Mouse (Mus musculus) CH12.LX (cell line): Measurements from ENCODE around the gene Fads2. TPM values are rescaled to one million over a fixed set of nuclear protein-coding genes. Genes with fewer than 3 reads are reported as not detected.

ENCODE experiments used
- DNase-seq: peaks from one replicate; pipeline ENCODE4 v3.0.0-alpha.2; 2013; ENCODE audit errors: extremely low read depth
- H3K27ac ChIP-seq: 2 replicates; pipeline ENCODE4 v1.5.1; 2012; ENCODE audit warnings: low read depth, mild to moderate bottlenecking, control low read depth, moderate library complexity; ENCODE audit not compliant: insufficient read depth
- H3K27me3 ChIP-seq: replicated peaks from 2 replicates; pipeline ENCODE3; 2012; ENCODE audit warnings: inconsistent platforms
- H3K36me3 ChIP-seq, 2 experiments: replicated peaks in 1 of 2; 2 replicates each; pipeline versions ENCODE3 to v1.6.1; 2012; ENCODE audit warnings: inconsistent platforms in 1 of 2, low read length in 1 of 2, mild to moderate bottlenecking in 1 of 2, mixed read lengths in 1 of 2, moderate library complexity in 1 of 2; ENCODE audit not compliant: control insufficient read depth in 1 of 2, insufficient read depth in 1 of 2
- H3K4me1 ChIP-seq, 2 experiments: 2 replicates each; pipeline ENCODE4 v1.6.1; 2012; ENCODE audit warnings: inconsistent platforms in 1 of 2, moderate library complexity in 1 of 2; ENCODE audit not compliant: insufficient read depth in 2 of 2, control insufficient read depth in 1 of 2
- H3K4me2 ChIP-seq: 2 replicates; pipeline ENCODE4 v1.6.1; 2012; ENCODE audit warnings: low read depth, mild to moderate bottlenecking, control low read depth; ENCODE audit not compliant: poor library complexity, insufficient read depth, severe bottlenecking
- H3K4me3 ChIP-seq, 3 experiments: fragments of 150-350 bp in 1 of 3; sonication (generic) in 1 of 3; replicated peaks in 1 of 3; 2 replicates each; pipeline versions ENCODE3 to v1.5.1; 2011 to 2012; ENCODE audit warnings: low read depth in 2 of 3, low read length in 2 of 3, mild to moderate bottlenecking in 2 of 3, moderate library complexity in 2 of 3, control low read depth in 1 of 3, improper control_type of control experiment in 1 of 3, inconsistent platforms in 1 of 3, mixed read lengths in 1 of 3; ENCODE audit not compliant: poor library complexity in 1 of 3
- H3K79me2 ChIP-seq: replicated peaks from 2 replicates; pipeline ENCODE4 v1.6.1; 2012; ENCODE audit warnings: mild to moderate bottlenecking, moderate library complexity; ENCODE audit not compliant: control insufficient read depth, poor library complexity, insufficient read depth, severe bottlenecking; ENCODE audit errors: extremely low read depth
- H3K9ac ChIP-seq: 2 replicates; pipeline ENCODE4 v1.6.1; 2012; ENCODE audit warnings: low read depth, mild to moderate bottlenecking, control low read depth, moderate library complexity; ENCODE audit not compliant: insufficient read depth
- H3K9me3 ChIP-seq: replicated peaks from 2 replicates; pipeline ENCODE3; 2012; ENCODE audit warnings: low read length, inconsistent platforms, mixed read lengths
- BHLHE40 ChIP-seq: IDR thresholded peaks from 2 replicates; pipeline ENCODE4 v1.6.1; 2011; ENCODE audit warnings: mild to moderate bottlenecking, low read depth, low read length, improper control_type of control experiment
- CHD1 ChIP-seq: IDR thresholded peaks from 2 replicates; pipeline ENCODE4 v1.6.1; 2012; ENCODE audit warnings: low read depth, low read length, improper control_type of control experiment, inconsistent platforms
- E2F4 ChIP-seq: IDR thresholded peaks from 2 replicates; pipeline ENCODE4 v1.6.1; 2011; ENCODE audit warnings: low read depth, low read length, improper control_type of control experiment; ENCODE audit not compliant: insufficient replicate concordance
- EP300 ChIP-seq: IDR thresholded peaks from 2 replicates; pipeline ENCODE4 v1.6.1; 2011; ENCODE audit warnings: low read length, improper control_type of control experiment
- IRF4 ChIP-seq: IDR thresholded peaks from 2 replicates; pipeline ENCODE4 v1.6.1; 2014; ENCODE audit warnings: low read depth, mild to moderate bottlenecking, inconsistent platforms, low read length, improper control_type of control experiment
- MAFK ChIP-seq: IDR thresholded peaks from 2 replicates; pipeline ENCODE4 v1.6.1; 2011; ENCODE audit warnings: low read length, improper control_type of control experiment; ENCODE audit not compliant: insufficient replicate concordance
- MAZ ChIP-seq: IDR thresholded peaks from 2 replicates; pipeline ENCODE4 v1.6.1; 2012; ENCODE audit warnings: low read depth, mild to moderate bottlenecking, inconsistent platforms, low read length, improper control_type of control experiment, moderate library complexity
- MXI1 ChIP-seq: IDR thresholded peaks from 2 replicates; pipeline ENCODE4 v1.6.1; 2011; ENCODE audit warnings: mild to moderate bottlenecking, low read depth, low read length, improper control_type of control experiment
- MYC ChIP-seq: IDR thresholded peaks from 2 replicates; pipeline ENCODE4 v1.6.1; 2011; ENCODE audit warnings: low read depth, mild to moderate bottlenecking, improper control_type of control experiment, low read length
- NRF1 ChIP-seq: IDR thresholded peaks from 2 replicates; pipeline ENCODE4 v1.6.1; 2014; ENCODE audit warnings: low read depth, mild to moderate bottlenecking, inconsistent platforms, low read length, improper control_type of control experiment, moderate library complexity
- POLR2AphosphoS2 ChIP-seq: IDR thresholded peaks from 2 replicates; pipeline ENCODE4 v1.6.1; 2011; ENCODE audit warnings: low read depth, low read length, improper control_type of control experiment
- TCF12 ChIP-seq: IDR thresholded peaks from 2 replicates; pipeline ENCODE4 v1.6.1; 2014; ENCODE audit warnings: low read depth, mild to moderate bottlenecking, inconsistent platforms, low read length, improper control_type of control experiment
- UBTF ChIP-seq: IDR thresholded peaks from 2 replicates; pipeline ENCODE4 v1.6.1; 2012; ENCODE audit warnings: low read depth, mild to moderate bottlenecking, inconsistent platforms, low read length, improper control_type of control experiment, moderate library complexity
- USF1 ChIP-seq: IDR thresholded peaks from 2 replicates; pipeline ENCODE4 v1.6.1; 2014; ENCODE audit warnings: low read depth, mild to moderate bottlenecking, inconsistent platforms, low read length, improper control_type of control experiment
- ZKSCAN1 ChIP-seq: IDR thresholded peaks from 2 replicates; pipeline ENCODE4 v1.6.1; 2012; ENCODE audit warnings: low read depth, inconsistent platforms, low read length, improper control_type of control experiment, borderline replicate concordance
- ZNF384 ChIP-seq: IDR thresholded peaks from 2 replicates; pipeline ENCODE4 v1.6.1; 2012; ENCODE audit warnings: low read depth, low read length, improper control_type of control experiment, inconsistent platforms
- dilution Hi-C: fragments of 300-500 bp; cut with MboI; formaldehyde crosslinking; loops from 2 replicates; pipeline ENCODE4 v1.14.3; 2020; ENCODE audit warnings: low sequenced_read_pairs; ENCODE audit not compliant: extremely low pct_unique_long_range_greater_than_20kb, extremely low pct_ligation_motif_present
- in situ Hi-C: fragments of 300-500 bp; cut with MboI; formaldehyde crosslinking; loops from 3 replicates; pipeline ENCODE4 v1.14.3; 2019; ENCODE audit warnings: low sequenced_read_pairs, low pct_ligation_motif_present, low pct_unique_long_range_greater_than_20kb, mixed read lengths
- polyA plus RNA-seq: library from polyadenylated mRNA; unstranded; fragments of >175 nt; gene quantifications from 2 replicates; pipeline ENCODE4 v1.2.1, GENCODE M21; 2012; ENCODE audit warnings: low read depth; ENCODE audit not compliant: insufficient read length
- total RNA-seq, 2 experiments: library from RNA; depleted of rRNA; stranded (reverse); fragments of 300-350 nt in 1 of 2; fragments of >200 nt in 1 of 2; gene quantifications; 2 replicates each; pipeline ENCODE4 v1.2.3; 2012 to 2014

Fads2 gene
- total and polyA plus RNA-seq, 3 experiments: 1.7 to 8.1 (median 1.8) TPM

- in situ Hi-C loops: no loop called here
- DNase-seq: no peak
- no peak overlapping the region for H3K4me2 ChIP-seq
- peaks cover 2% of the 10 kb centered on the region for H3K27me3 ChIP-seq
- dilution Hi-C loops: no loop called here
- no peaks in the 10 kb centered on the region for H3K36me3 ChIP-seq
- no peak overlapping the region for H3K27ac ChIP-seq
- H3K4me3 ChIP-seq: no peak overlapping the region
- no peaks in the 10 kb centered on the region for H3K79me2 ChIP-seq
- peaks cover 7 to 65% of the 10 kb centered on the region in 2 experiments for H3K4me1 ChIP-seq
- TF ChIP-seq POLR2AphosphoS2 (no peak), MXI1 (no peak), MAZ (no peak), MAFK (no peak), ZKSCAN1 (no peak), ZNF384 (no peak), UBTF (no peak)
- H3K9me3 ChIP-seq: no peaks in the 10 kb centered on the region
- no peak overlapping the region for H3K9ac ChIP-seq
These were observed 39.3 kb downstream of the Fads2 start for GRCm38 (mm10) chr19:10062292-10062691.

- H3K9me3 ChIP-seq: no peaks in the 10 kb centered on the region
- no peak overlapping the region for H3K4me3 ChIP-seq
- H3K27ac ChIP-seq: no peak overlapping the region
- peaks cover 7 to 60% of the 10 kb centered on the region in 2 experiments for H3K4me1 ChIP-seq
- dilution Hi-C loops (no loop called here), in situ Hi-C loops (no loop called here)
- DNase-seq: no peak
- TF ChIP-seq TCF12: no peak
- no peak for TF ChIP-seq CHD1
- TF ChIP-seq MYC: no peak
- TF ChIP-seq BHLHE40: no peak
- no peak for TF ChIP-seq NRF1
- TF ChIP-seq EP300: no peak
- TF ChIP-seq E2F4: no peak
- TF ChIP-seq IRF4: no peak
- TF ChIP-seq ZNF384: no peak
- no peak for TF ChIP-seq USF1
- H3K9ac ChIP-seq: no peak overlapping the region
- H3K36me3 ChIP-seq: no peaks in the 10 kb centered on the region
- no peaks in the 10 kb centered on the region for H3K79me2 ChIP-seq
- no peak overlapping the region for H3K4me2 ChIP-seq
- H3K27me3 ChIP-seq: peaks cover 2% of the 10 kb centered on the region
These were observed 39.9 kb downstream of the Fads2 start for GRCm38 (mm10) chr19:10061624-10062023.
